Mouse (Mus musculus): Measurements from ENCODE around the gene Prr29. TPM values are rescaled to one million over a fixed set of nuclear protein-coding genes. Genes with fewer than 3 reads are reported as not detected.
A peak's percentile ranks its signal among the peaks of the same experiment; 100 is the strongest.
"Not testable (repeated sequence)": the region's sequence is repeated elsewhere in the genome, so short reads cannot be mapped to it uniquely, and the experiment has no call there.

Gene Prr29
- polyA plus RNA-seq, 1 experiment from 2014 or later: not detected

DNA sequence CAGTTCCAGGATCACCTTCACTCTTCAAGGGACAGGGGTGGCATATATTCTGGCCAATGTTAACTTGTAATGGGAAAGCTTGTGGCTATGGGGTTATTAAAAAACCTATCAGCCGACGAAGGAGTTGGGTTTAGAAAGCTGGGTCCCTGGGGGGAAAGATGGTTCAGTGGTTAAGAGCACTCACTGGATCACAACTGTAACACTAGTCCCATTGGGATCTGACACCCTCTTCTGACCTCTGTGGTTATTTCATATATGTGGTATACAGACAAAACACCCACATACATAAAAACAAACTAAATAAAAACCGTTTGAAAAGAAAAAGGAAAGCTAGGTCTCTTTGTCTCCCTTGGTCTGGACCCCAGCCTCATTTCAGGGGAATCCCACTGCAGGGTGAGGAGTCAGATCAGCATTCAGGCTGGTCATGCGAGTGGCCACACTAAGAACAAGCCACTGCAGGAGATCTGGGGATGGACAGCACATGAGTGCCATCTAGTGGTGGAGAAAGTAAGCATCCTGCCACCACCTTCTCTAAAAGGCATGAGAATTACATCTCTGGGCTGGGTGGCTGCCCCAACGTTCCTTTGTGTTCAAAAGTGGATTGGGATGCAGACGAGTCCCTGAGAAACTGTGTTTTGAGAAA, 26.4 kb downstream of the Prr29 start:
- H3K27ac ChIP-seq: no peak overlapping the region
- 33% methylated on average over 6 of the region's 6 CpGs for WGBS
- no peak overlapping the region for H3K4me3 ChIP-seq
- H3K9me3 ChIP-seq (replicated peaks): no peaks in the 10 kb centered on the region
- no peaks in the 10 kb centered on the region for H3K36me3 ChIP-seq
- H3K4me1 ChIP-seq: peaks cover 5% of the 10 kb centered on the region; the same call in 1 of the 2 replicates
- H3K27me3 ChIP-seq (ENCODE audit: low read depth, poor library complexity, severe bottlenecking): no peaks in the 10 kb centered on the region
- peak; percentile 76 for DNase-seq (ENCODE audit: low spot score)

DNA sequence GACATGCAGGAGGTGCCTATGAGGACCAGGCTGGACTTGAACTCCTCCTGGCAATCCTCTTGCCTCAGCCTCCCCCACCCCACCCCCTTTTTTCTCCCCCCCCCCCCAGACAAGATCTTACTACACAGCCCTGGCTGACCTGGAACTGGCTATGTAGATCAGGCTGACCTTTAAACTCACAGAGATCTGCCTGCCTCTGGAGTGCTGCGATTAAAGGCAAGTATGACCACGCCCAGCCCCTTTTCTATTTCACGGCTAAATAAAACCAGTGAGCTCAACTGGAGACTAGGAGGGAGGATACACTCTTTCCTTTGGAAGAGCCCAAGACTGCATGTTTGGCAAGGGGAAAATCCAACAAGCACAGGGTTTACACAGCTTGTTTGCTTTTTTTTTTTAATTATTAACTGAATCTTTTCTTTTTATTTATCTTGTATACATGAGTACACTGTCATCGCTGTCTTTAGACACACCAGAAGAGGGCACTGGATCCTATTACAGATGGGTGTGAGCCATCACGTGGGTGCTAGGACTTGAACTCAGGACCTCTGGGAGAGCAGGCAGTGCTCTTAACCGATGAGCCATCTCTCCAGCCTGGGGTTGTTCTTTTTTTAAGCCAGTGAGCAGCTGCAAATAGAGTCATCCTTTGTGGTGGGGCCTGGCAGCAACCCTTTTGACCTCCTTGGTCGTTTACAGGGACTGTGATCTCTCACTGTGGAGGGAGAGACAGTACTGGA, 27.5 kb downstream of the Prr29 start:
- H3K36me3 ChIP-seq: peaks cover 4% of the 10 kb centered on the region
- no peak overlapping the region for H3K27ac ChIP-seq
- no peak overlapping the region for H3K4me3 ChIP-seq
- no peak for DNase-seq (ENCODE audit: low spot score)
- H3K9me3 ChIP-seq (replicated peaks): no peaks in the 10 kb centered on the region
- peaks cover 5% of the 10 kb centered on the region; the same call in 1 of the 2 replicates for H3K4me1 ChIP-seq
- WGBS: 68% methylated on average over 7 of the region's 7 CpGs
- H3K27me3 ChIP-seq (ENCODE audit: low read depth, poor library complexity, severe bottlenecking): no peaks in the 10 kb centered on the region

GRCm38 (mm10) chr11:106393331-106393616, 28.0 kb downstream of the Prr29 start:
- peaks cover 9% of the 10 kb centered on the region for H3K36me3 ChIP-seq
- peaks cover 5% of the 10 kb centered on the region; the same call in 1 of the 2 replicates for H3K4me1 ChIP-seq
- no peaks in the 10 kb centered on the region for H3K9me3 ChIP-seq (replicated peaks)
- H3K27ac ChIP-seq: no peak overlapping the region
- DNase-seq (ENCODE audit: low spot score): no peak
- 67% methylated on average over 4 of the region's 4 CpGs for WGBS
- H3K4me3 ChIP-seq: no peak overlapping the region
- no peaks in the 10 kb centered on the region for H3K27me3 ChIP-seq (ENCODE audit: low read depth, poor library complexity, severe bottlenecking)

DNA sequence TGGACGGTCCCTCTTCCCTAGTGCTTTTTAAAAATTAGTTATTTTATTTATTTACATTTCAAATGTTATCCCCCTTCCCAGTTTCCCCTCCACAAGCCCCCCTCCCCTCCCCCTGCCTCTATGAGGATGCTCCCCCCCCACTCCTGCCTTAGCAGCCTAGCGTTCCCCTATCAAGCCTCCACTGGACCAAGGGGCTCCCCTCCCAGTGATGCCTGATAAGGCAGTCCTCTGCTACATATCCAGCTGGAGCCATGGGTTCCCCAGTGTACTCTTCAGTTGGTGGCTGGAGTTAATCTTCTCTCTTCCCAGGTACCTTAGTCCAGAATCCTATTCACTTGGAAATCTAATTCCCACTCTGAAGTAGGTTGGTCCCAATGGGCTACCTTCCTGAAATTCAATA, 28.8 kb downstream of the Prr29 start:
- not testable (repeated sequence) for H3K9me3 ChIP-seq (replicated peaks); H3K27me3 ChIP-seq (ENCODE audit: low read depth, poor library complexity, severe bottlenecking); H3K4me1 ChIP-seq; H3K27ac ChIP-seq; DNase-seq (ENCODE audit: low spot score); H3K4me3 ChIP-seq
- peaks cover 16% of the 10 kb centered on the region for H3K36me3 ChIP-seq
- 92% methylated on average over 2 of the region's 2 CpGs for WGBS

DNA sequence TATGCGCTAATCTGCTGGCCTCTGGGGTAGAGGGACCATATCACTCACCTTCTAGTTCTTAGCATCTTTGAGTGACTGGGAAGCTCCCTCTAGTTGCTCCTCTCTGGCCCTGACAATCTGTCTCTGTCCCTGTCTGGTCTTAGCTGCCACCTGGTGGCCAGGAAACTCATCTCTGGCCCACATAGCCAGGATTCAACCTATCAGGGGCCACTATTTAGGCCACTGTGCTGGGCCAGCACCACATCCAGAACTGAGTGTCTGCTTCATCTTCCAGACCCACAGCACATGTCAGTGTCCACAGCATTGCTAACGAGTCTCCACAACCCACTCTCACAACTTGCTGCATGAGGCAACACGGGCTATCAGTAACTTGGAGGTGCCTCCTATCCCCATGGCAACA, 32.4 kb downstream of the Prr29 start:
- Histone ChIP-seq H3K9me3 (replicated peaks) (no peaks in the 10 kb centered on the region), H3K4me3 (no peak overlapping the region), H3K4me1 (no peaks in the 10 kb centered on the region), H3K27ac (no peak overlapping the region), H3K36me3 (peaks cover 34% of the 10 kb centered on the region), H3K27me3 (ENCODE audit: low read depth, poor library complexity, severe bottlenecking) (no peaks in the 10 kb centered on the region)
- DNase-seq (ENCODE audit: low spot score): no peak
- 86% methylated on average over 3 of the region's 3 CpGs for WGBS

- H3K4me1 ChIP-seq: no peaks in the 10 kb centered on the region
- no peaks in the 10 kb centered on the region for H3K9me3 ChIP-seq (replicated peaks)
- no peak overlapping the region for H3K27ac ChIP-seq
- 91% methylated on average over 8 of the region's 8 CpGs for WGBS
- DNase-seq (ENCODE audit: low spot score): no peak
- no peak overlapping the region for H3K4me3 ChIP-seq
- H3K27me3 ChIP-seq (ENCODE audit: low read depth, poor library complexity, severe bottlenecking): no peaks in the 10 kb centered on the region
- peaks cover 39% of the 10 kb centered on the region for H3K36me3 ChIP-seq
Observed at GRCm38 (mm10) chr11:106398481-106398880, 33.2 kb downstream of the Prr29 start.

DNA sequence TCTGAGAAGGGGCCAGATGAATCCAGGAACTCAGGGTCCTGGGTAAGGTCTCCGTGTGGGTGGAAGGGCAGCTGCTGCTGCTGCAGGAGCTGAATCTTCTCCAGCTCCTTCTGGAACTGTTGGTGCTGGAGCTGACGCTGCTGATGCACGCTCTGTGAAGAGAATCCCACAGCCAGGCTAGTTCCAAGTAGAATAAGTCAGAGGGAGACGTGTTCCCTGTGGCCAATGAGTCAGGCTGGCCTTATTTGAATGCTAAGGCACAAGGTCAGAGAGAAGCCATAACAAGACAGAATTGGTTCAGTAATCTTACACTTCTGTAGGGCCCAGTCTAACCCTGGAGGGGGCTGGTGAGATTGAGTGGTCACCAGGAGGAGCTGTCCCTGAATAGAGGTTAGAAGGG, 44.7 kb downstream of the Prr29 start:
- Histone ChIP-seq H3K36me3 (peaks cover 42% of the 10 kb centered on the region), H3K4me1 (no peaks in the 10 kb centered on the region), H3K27me3 (ENCODE audit: low read depth, poor library complexity, severe bottlenecking) (no peaks in the 10 kb centered on the region), H3K27ac (peak overlapping the region; percentile 2; the same call in 1 of the 2 replicates), H3K9me3 (replicated peaks) (no peaks in the 10 kb centered on the region), H3K4me3 (no peak overlapping the region)
- 83% methylated on average over 4 of the region's 4 CpGs for WGBS
- no peak for DNase-seq (ENCODE audit: low spot score)

- H3K4me1 ChIP-seq: no peaks in the 10 kb centered on the region
- H3K27ac ChIP-seq: no peak overlapping the region
- H3K27me3 ChIP-seq (ENCODE audit: low read depth, poor library complexity, severe bottlenecking): no peaks in the 10 kb centered on the region
- H3K4me3 ChIP-seq: no peak overlapping the region
- peaks cover 40% of the 10 kb centered on the region for H3K36me3 ChIP-seq
- DNase-seq (ENCODE audit: low spot score): no peak
- 91% methylated on average over 3 of the region's 3 CpGs for WGBS
- no peaks in the 10 kb centered on the region for H3K9me3 ChIP-seq (replicated peaks)
Observed at GRCm38 (mm10) chr11:106410507-106410906, 45.2 kb downstream of the Prr29 start.

DNA sequence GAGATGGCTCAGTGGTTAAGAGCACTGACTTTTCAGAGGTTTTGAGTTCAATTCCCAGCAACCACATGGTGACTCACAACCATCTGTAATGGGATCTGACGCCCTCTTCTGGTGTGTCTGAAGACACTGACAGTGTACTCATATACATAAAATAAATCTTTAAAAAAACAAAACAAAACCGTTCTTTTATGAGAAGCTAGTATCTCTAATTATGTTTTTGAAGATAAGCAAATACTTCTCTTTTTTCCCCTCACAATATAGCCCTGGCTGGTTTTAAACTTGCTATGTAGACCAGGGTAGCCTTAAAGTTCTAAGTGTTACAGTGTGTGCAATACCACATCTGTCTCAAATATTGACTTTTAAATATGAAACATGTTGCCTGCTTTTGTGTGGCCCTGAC, 45.9 kb downstream of the Prr29 start:
- Histone ChIP-seq H3K27ac (no peak overlapping the region), H3K36me3 (peaks cover 35% of the 10 kb centered on the region), H3K4me1 (no peaks in the 10 kb centered on the region), H3K9me3 (replicated peaks) (no peaks in the 10 kb centered on the region), H3K27me3 (ENCODE audit: low read depth, poor library complexity, severe bottlenecking) (no peaks in the 10 kb centered on the region), H3K4me3 (no peak overlapping the region)
- no peak for DNase-seq (ENCODE audit: low spot score)
- WGBS: 86% methylated on average over 2 of the region's 2 CpGs

DNA sequence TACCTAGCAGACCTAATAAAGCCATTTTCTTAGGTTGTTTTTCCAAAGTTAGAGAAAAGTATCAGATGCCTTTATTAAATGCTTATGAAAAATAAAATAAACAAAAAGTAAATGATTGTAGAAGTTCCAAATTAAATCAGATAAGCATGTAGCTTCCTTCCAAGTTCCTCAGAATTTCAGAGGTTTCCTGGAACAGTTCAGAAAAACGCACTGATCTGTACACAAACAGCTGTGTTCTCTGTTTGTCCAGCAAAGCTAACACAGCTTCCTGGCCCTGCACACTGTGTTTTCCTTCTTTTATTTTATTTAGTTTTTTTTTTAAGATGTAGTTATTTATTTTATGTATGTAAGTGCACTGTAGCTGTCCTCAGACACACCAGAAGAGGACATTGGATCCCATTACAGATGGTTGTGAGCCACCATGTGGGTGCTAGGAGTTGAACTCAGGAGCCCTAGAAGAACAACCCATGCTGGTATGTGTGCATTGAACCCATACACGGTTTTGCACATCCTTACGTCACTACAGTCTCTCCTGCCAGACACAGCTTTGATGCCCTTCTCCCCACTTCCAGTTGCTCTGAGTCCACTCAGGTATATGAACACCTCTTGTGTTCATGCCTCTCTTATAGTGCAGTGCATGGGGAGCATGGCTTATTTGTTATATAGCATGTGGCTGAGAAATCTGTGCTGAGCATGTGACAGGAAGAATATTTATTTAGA, 47.5 kb downstream of the Prr29 start:
- 88% methylated on average over 3 of the region's 3 CpGs for WGBS
- H3K36me3 ChIP-seq: peaks cover 22% of the 10 kb centered on the region
- no peak for DNase-seq (ENCODE audit: low spot score)
- H3K4me1 ChIP-seq: no peaks in the 10 kb centered on the region
- no peak overlapping the region for H3K4me3 ChIP-seq
- no peaks in the 10 kb centered on the region for H3K9me3 ChIP-seq (replicated peaks)
- no peak overlapping the region for H3K27ac ChIP-seq
- no peaks in the 10 kb centered on the region for H3K27me3 ChIP-seq (ENCODE audit: low read depth, poor library complexity, severe bottlenecking)

GRCm38 (mm10) chr11:106416331-106416730, 51.1 kb downstream of the Prr29 start:
- DNase-seq (ENCODE audit: low spot score): no peak
- H3K36me3 ChIP-seq: peaks cover 14% of the 10 kb centered on the region
- no peaks in the 10 kb centered on the region for H3K27me3 ChIP-seq (ENCODE audit: low read depth, poor library complexity, severe bottlenecking)
- no peak overlapping the region for H3K27ac ChIP-seq
- H3K9me3 ChIP-seq (replicated peaks): no peaks in the 10 kb centered on the region
- H3K4me3 ChIP-seq: no peak overlapping the region
- no peaks in the 10 kb centered on the region for H3K4me1 ChIP-seq
- 86% methylated on average over 3 of the region's 3 CpGs for WGBS

DNA sequence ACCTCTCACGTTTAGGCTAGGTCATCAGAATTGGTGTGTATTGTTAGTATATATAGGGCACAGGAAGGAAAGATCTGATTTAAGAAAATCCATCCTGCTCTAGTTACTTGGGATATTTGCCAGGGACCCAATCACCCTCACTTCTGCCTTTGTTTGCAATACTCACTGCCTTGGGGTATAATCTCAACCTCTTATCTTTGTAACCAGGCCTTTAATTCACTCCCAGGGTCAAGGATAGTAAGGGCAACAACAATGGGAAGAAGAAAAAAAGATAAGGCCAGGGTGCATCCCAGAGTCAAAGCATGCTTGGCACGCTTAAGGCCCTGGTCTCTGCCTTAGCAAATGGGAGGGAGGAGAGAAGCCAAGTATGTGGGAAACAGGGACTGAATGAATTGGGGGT, 52.6 kb downstream of the Prr29 start:
- H3K27ac ChIP-seq: no peak overlapping the region
- H3K4me3 ChIP-seq: no peak overlapping the region
- 90% methylated on average over 2 of the region's 2 CpGs for WGBS
- H3K4me1 ChIP-seq: no peaks in the 10 kb centered on the region
- no peak for DNase-seq (ENCODE audit: low spot score)
- no peaks in the 10 kb centered on the region for H3K27me3 ChIP-seq (ENCODE audit: low read depth, poor library complexity, severe bottlenecking)
- peaks cover 16% of the 10 kb centered on the region for H3K36me3 ChIP-seq
- no peaks in the 10 kb centered on the region for H3K9me3 ChIP-seq (replicated peaks)

DNA sequence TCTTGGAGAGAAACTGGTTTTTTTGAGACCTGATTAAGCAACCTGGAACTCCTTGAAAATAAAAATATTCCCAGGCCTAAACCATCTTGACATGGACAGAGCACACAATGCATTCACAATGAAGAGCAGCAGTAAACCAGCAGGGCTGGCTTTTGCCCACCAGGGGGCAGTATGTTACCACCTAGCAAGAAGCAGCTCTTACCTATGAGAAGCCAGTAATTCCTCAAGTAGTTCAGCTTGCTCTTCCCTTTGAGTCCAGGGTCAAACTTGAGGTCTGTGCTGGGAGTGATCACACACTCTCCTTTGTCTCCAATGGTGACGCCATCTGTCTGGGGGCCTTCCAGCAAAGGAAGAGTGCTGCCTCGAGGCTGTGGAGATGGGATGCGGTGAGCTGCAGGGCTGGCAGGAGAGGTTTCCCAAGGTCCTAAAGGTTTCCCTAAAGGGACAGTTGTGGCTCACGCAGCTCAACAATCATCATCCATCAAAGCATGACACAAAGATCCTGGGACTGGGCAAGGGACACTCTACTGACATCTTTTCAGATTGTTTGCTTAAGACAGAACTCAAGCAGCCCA, 53.4 kb downstream of the Prr29 start:
- WGBS: 40% methylated on average over 4 of the region's 4 CpGs
- Histone ChIP-seq H3K27me3 (ENCODE audit: low read depth, poor library complexity, severe bottlenecking) (no peaks in the 10 kb centered on the region), H3K27ac (no peak overlapping the region), H3K4me3 (no peak overlapping the region), H3K9me3 (replicated peaks) (no peaks in the 10 kb centered on the region), H3K36me3 (peaks cover 17% of the 10 kb centered on the region; the same call in 1 of the 2 replicates), H3K4me1 (no peaks in the 10 kb centered on the region)
- peak; percentile 93 for DNase-seq (ENCODE audit: low spot score)

All from limb, embryonic 10.5 days (tissue).